Mouse (Mus musculus): ENCODE data around the gene Tmem108. TPM values are rescaled to one million over a fixed set of nuclear protein-coding genes. Genes with fewer than 3 reads are reported as not detected.

Tmem108 gene
- polyA plus RNA-seq, 1 experiment from 2014 or later: 101 TPM

DNA sequence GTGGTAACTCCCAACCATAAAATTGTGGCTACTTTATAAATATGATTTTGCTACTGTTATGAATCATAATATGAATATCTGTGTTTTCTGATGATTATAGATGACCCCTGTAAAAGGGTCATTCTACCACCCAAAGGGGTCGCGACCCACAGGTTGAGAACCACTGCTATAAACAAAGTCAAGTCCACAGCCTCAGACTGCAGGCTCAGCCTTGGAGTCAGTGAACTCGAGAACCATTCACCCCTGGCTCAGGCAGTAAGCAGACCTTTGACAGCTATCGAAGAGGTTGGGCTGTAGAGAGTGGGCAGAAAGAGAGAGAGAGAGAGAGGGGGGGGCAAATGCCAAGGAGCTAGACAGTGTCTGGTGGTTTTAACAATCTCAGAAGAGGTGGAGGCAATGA is 147.4 kb downstream of the Tmem108 start:
- WGBS: 77% methylated on average over 4 of the region's 4 CpGs
- Histone ChIP-seq H3K36me3 (peaks cover 13% of the 10 kb centered on the region), H3K9me3 (no peaks in the 10 kb centered on the region; the same call in 1 of the 2 replicates), H3K4me1 (peaks cover 10% of the 10 kb centered on the region), H3K4me3 (no peak overlapping the region), H3K27ac (no peak overlapping the region), H3K27me3 (ENCODE audit: insufficient read depth, poor library complexity, severe bottlenecking) (no peaks in the 10 kb centered on the region)
- DNase-seq (ENCODE audit: low spot score): no peak

GRCm38 (mm10) chr9:103608161-103609058 is 153.2 kb downstream of the Tmem108 start:
- H3K4me3 ChIP-seq: no peak overlapping the region
- no peaks in the 10 kb centered on the region; the same call in 1 of the 2 replicates for H3K9me3 ChIP-seq
- no peaks in the 10 kb centered on the region for H3K27me3 ChIP-seq (ENCODE audit: insufficient read depth, poor library complexity, severe bottlenecking)
- no peak overlapping the region for H3K27ac ChIP-seq
- peaks cover 18% of the 10 kb centered on the region for H3K4me1 ChIP-seq
- DNase-seq (ENCODE audit: low spot score): no peak
- H3K36me3 ChIP-seq: peaks cover 25% of the 10 kb centered on the region
- 89% methylated on average over 13 of the region's 13 CpGs for WGBS

- 85% methylated on average over 1 of the region's 1 CpGs for WGBS
- H3K9me3 ChIP-seq: no peaks in the 10 kb centered on the region
Measured at GRCm38 (mm10) chr9:103606056-103606455, 155.6 kb downstream of the Tmem108 start.

DNA sequence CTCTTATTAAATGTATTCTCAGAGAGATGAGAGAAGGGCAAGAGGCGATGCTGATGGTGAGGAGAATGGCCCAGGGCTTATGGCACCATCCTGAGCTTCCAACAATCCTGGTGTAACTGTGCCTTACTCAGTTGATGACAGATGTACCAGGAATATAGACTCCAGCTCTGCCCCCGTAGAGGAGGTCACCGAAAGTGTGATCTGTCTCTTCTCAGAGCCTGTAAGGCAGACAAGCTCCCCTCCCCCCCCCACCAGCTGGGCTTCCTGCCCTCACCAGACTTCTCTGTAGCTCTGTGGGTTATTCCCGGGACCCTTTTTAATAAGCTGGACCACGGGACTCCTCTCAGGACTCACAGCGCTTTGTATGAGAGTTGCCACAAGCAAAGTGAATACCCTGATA is 157.8 kb downstream of the Tmem108 start:
- H3K4me3 ChIP-seq: no peak overlapping the region
- peaks cover 54% of the 10 kb centered on the region for H3K4me1 ChIP-seq
- WGBS: 33% methylated on average over 6 of the region's 6 CpGs
- peaks cover 17% of the 10 kb centered on the region; the same call in 1 of the 2 replicates for H3K36me3 ChIP-seq
- H3K27me3 ChIP-seq (ENCODE audit: insufficient read depth, poor library complexity, severe bottlenecking): no peaks in the 10 kb centered on the region
- H3K9me3 ChIP-seq: no peaks in the 10 kb centered on the region
- peak; percentile 83 for DNase-seq (ENCODE audit: low spot score)
- H3K27ac ChIP-seq: peak overlapping the region; percentile 79

More at GRCm38 (mm10) chr9:103606056-103606455, 155.6 kb downstream of the Tmem108 start:
- no peak for DNase-seq (ENCODE audit: low spot score)
- peaks cover 41% of the 10 kb centered on the region for H3K4me1 ChIP-seq
- H3K27ac ChIP-seq: no peak overlapping the region
- no peaks in the 10 kb centered on the region for H3K27me3 ChIP-seq (ENCODE audit: insufficient read depth, poor library complexity, severe bottlenecking)
- H3K36me3 ChIP-seq: peaks cover 20% of the 10 kb centered on the region
- H3K4me3 ChIP-seq: no peak overlapping the region

GRCm38 (mm10) chr9:103601878-103602277 is 159.8 kb downstream of the Tmem108 start:
- H3K4me3 ChIP-seq: no peak overlapping the region
- H3K9me3 ChIP-seq: no peaks in the 10 kb centered on the region
- no peaks in the 10 kb centered on the region for H3K27me3 ChIP-seq (ENCODE audit: insufficient read depth, poor library complexity, severe bottlenecking)
- WGBS: 43% methylated on average over 4 of the region's 4 CpGs
- H3K27ac ChIP-seq: peak overlapping the region; percentile 79
- H3K4me1 ChIP-seq: peaks cover 54% of the 10 kb centered on the region
- DNase-seq (ENCODE audit: low spot score): no peak
- H3K36me3 ChIP-seq: peaks cover 22% of the 10 kb centered on the region

- Histone ChIP-seq H3K9me3 (no peaks in the 10 kb centered on the region), H3K36me3 (peaks cover 24% of the 10 kb centered on the region), H3K27ac (peak overlapping the region; percentile 79), H3K27me3 (ENCODE audit: insufficient read depth, poor library complexity, severe bottlenecking) (no peaks in the 10 kb centered on the region), H3K4me3 (no peak overlapping the region), H3K4me1 (peaks cover 54% of the 10 kb centered on the region)
- 54% methylated on average over 3 of the region's 3 CpGs for WGBS
- no peak for DNase-seq (ENCODE audit: low spot score)
Measured at GRCm38 (mm10) chr9:103600834-103601233, 160.8 kb downstream of the Tmem108 start.

- no peaks in the 10 kb centered on the region for H3K9me3 ChIP-seq
- no peaks in the 10 kb centered on the region for H3K27me3 ChIP-seq (ENCODE audit: insufficient read depth, poor library complexity, severe bottlenecking)
- H3K4me3 ChIP-seq: no peak overlapping the region
- H3K4me1 ChIP-seq: peaks cover 55% of the 10 kb centered on the region
- 78% methylated on average over 3 of the region's 3 CpGs for WGBS
- DNase-seq (ENCODE audit: low spot score): no peak
- H3K36me3 ChIP-seq: peaks cover 24% of the 10 kb centered on the region
- H3K27ac ChIP-seq: peak overlapping the region; percentile 67
Measured at GRCm38 (mm10) chr9:103599908-103600307, 161.7 kb downstream of the Tmem108 start.

GRCm38 (mm10) chr9:103597861-103598260 is 163.8 kb downstream of the Tmem108 start:
- Histone ChIP-seq H3K4me1 (peaks cover 52% of the 10 kb centered on the region), H3K4me3 (no peak overlapping the region), H3K36me3 (peaks cover 24% of the 10 kb centered on the region), H3K27me3 (ENCODE audit: insufficient read depth, poor library complexity, severe bottlenecking) (no peaks in the 10 kb centered on the region), H3K9me3 (no peaks in the 10 kb centered on the region), H3K27ac (no peak overlapping the region)
- 87% methylated on average over 2 of the region's 2 CpGs for WGBS
- no peak for DNase-seq (ENCODE audit: low spot score)

DNA sequence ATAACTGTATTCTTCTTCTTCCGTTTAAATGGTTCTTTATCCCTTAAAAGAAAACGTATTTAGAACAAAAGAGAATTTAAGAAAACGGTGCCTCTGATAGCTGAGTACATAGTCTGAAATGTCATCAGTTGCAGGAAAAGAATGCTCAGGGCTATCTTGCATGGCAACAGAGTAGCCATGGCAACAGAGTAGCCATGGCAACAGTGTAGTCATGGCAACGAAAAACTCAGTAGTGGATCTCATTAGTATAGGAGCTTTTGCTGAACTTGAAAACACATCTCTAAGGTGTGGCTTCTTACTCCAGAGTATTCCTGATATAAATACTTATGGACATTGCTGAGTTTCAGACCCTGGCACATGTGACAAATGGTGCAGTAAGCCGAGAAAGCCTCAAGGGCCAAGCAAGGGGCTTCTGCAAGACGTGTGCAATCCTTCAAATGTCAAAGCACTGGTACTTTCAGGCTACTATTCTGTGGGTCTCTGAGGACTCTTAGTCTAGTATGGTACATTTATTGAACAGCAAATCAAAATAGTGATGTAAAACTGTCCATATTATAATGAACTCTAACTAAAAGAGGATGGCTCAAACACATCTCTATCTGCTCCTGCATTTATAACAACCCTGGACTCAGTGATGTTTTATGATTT is 166.3 kb downstream of the Tmem108 start:
- Histone ChIP-seq H3K4me1 (peaks cover 45% of the 10 kb centered on the region), H3K36me3 (peaks cover 24% of the 10 kb centered on the region), H3K9me3 (no peaks in the 10 kb centered on the region), H3K4me3 (no peak overlapping the region), H3K27me3 (ENCODE audit: insufficient read depth, poor library complexity, severe bottlenecking) (no peaks in the 10 kb centered on the region), H3K27ac (no peak overlapping the region)
- 60% methylated on average over 6 of the region's 6 CpGs for WGBS
- DNase-seq (ENCODE audit: low spot score): no peak

DNA sequence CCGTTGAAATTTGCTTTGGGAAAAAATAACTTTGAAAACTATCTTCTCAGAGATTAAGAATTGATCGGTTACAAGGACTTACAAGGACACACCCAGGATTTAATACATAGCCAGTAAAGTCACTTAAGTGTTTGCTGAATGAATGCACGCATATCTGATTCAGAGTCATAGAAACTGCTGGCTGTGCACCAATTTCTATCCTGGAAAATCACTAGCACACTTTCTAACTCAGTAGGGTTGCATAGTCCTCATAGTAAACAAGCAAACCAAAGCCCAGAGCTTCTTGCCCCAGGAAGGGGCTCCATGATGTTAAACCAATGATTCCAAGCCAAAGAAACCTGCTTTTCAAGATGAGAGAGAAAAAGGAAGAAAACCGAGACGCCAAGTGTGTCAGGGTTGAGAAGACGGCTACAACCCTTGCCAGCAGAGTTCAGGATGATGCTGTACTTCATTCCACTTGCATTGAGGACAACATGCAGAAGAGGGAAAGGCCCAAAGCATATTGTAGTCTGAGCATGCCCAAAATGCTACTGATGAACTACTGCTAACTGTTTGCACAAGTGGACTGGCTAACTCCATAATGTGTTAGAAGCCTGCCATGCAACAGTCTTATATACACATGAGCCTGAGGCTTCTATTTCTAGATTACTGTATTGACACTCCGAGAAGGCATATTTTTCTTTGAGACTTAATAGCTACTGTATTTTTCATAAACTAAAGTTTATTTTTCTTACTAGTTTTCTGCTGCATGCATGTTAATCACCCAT is 167.0 kb downstream of the Tmem108 start:
- Histone ChIP-seq H3K4me3 (no peak overlapping the region), H3K27ac (no peak overlapping the region), H3K36me3 (peaks cover 24% of the 10 kb centered on the region), H3K27me3 (ENCODE audit: insufficient read depth, poor library complexity, severe bottlenecking) (no peaks in the 10 kb centered on the region), H3K9me3 (no peaks in the 10 kb centered on the region), H3K4me1 (peaks cover 38% of the 10 kb centered on the region)
- DNase-seq (ENCODE audit: low spot score): no peak
- 84% methylated on average over 7 of the region's 7 CpGs for WGBS

- Histone ChIP-seq H3K36me3 (peaks cover 12% of the 10 kb centered on the region), H3K27me3 (ENCODE audit: insufficient read depth, poor library complexity, severe bottlenecking) (no peaks in the 10 kb centered on the region), H3K27ac (peak overlapping the region; percentile 74; the same call in 1 of the 2 replicates), H3K4me1 (peaks cover 36% of the 10 kb centered on the region), H3K9me3 (no peaks in the 10 kb centered on the region), H3K4me3 (no peak overlapping the region)
- DNase-seq (ENCODE audit: low spot score): no peak
- WGBS: 44% methylated on average over 4 of the region's 4 CpGs
Measured at GRCm38 (mm10) chr9:103593079-103593478, 168.6 kb downstream of the Tmem108 start.

DNA sequence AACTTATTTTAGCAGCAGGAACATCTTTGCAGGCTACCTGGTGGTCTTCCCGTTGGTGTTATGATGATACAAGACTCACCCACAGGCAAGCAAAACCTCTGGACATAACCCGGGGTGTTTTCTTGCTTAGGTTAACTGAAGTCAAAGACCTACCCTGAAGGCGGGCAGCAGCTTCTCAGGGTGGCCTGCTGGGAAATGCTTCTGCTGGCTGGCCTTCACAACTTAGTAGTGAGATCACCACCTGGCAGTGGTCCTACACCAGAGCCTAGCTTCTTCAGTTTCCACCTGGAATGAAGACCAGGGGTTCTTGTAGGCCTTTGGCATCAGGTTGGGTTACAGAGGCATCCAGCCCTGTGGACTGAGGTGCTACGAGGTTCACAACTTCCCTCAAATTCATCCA is 169.7 kb downstream of the Tmem108 start:
- no peak for DNase-seq (ENCODE audit: low spot score)
- Histone ChIP-seq H3K27ac (0 out of 2 replicates have a peak overlapping the region, but pooled peaks have one; percentile 74), H3K36me3 (peaks cover 3% of the 10 kb centered on the region), H3K4me3 (no peak overlapping the region), H3K27me3 (ENCODE audit: insufficient read depth, poor library complexity, severe bottlenecking) (no peaks in the 10 kb centered on the region), H3K4me1 (peaks cover 36% of the 10 kb centered on the region), H3K9me3 (no peaks in the 10 kb centered on the region)
- 86% methylated on average over 4 of the region's 4 CpGs for WGBS
